26 mouse cellular contexts compared by ENCODE assay signal in the genomic region with DNA sequence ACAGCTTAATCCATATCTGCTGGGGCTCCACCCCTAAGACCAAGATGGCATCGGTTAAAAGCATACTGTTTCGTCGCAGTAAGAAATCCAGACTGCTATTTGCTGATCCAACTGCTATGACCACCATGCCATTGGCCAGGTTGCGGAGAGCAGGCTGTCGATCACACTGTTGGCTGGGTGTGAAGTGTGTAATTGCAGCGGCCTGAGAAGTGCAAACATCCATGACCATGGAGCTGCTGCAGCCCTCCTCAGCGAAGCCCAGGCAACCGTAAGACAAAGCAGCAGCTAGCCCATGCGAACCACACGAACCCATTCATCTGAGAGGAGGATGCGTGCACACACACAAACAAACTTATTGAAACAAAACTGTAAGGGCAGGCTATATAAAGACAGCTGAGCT. TPM values are rescaled to one million over a fixed set of nuclear protein-coding genes. Genes with fewer than 3 reads are reported as not detected.
DNase-seq lines count a peak whose midpoint lies in the region; ATAC-seq lines count a peak whose summit lies in the region.
"Had no signal": no experiment of that assay in that cellular context is flagged by ENCODE, and none has a peak within 500 bp of the region (broad histone marks: within the 10 kb centered on the region; RNA-seq: fewer than 3 reads in every experiment).

No protein-coding gene starts in this region.

- peak; percentile 62; the same call in 1 of the 2 replicates for ATAC-seq in hindbrain, embryonic 13.5 days (ENCODE audit: low FRiP score)
- no peak for ATAC-seq in hindbrain, embryonic 11.5 days (ENCODE audit: low FRiP score)
- ATAC-seq in midbrain, embryonic 15.5 days (replicated peaks) = peak; percentile 40; the same call in 1 of the 2 replicates
- ATAC-seq in midbrain, embryonic 14.5 days (ENCODE audit: low FRiP score, low TSS enrichment) = no peak
- ATAC-seq in hindbrain, embryonic 15.5 days (ENCODE audit: low FRiP score, low read depth) = peak; percentile 54; the same call in 1 of the 2 replicates
- ATAC-seq in neural tube, embryonic 15.5 days (ENCODE audit: low FRiP score) = peak; percentile 36; the same call in 1 of the 2 replicates
- ATAC-seq: CD4-positive, CD25-positive, alpha-beta regulatory T cell, adult 4 months; forebrain, embryonic 14.5 days; inflammation-experienced regulatory T-cells, adult 6 months had no signal

- DNase-seq in hindbrain, embryonic 11.5 days (ENCODE audit: low spot score) = no peak
- no peak for DNase-seq in midbrain, embryonic 14.5 days
- no peak for DNase-seq in retina, postnatal 1 day
- DNase-seq: adrenal gland, postnatal 14 days; cerebellum, adult 18-20 months; embryo, embryonic 11 days; gastrocnemius, postnatal 14 days; heart, postnatal 36 days; kidney, adult 8-10 months; kidney, postnatal 10 days; lung, postnatal 36 days; right cerebral cortex, adult 18-20 months; spleen, adult 18-20 months; thymus, postnatal 14 days had no signal

- H3K27me3 ChIP-seq in hindbrain, embryonic 13.5 days = no peaks in the 10 kb centered on the region
- H3K27me3 ChIP-seq in hindbrain, embryonic 11.5 days (ENCODE audit: control insufficient read depth, insufficient read depth, low read length) = no peaks in the 10 kb centered on the region
- H3K27me3 ChIP-seq in midbrain, embryonic 15.5 days (replicated peaks) = no peaks in the 10 kb centered on the region
- no peaks in the 10 kb centered on the region for H3K27me3 ChIP-seq in midbrain, embryonic 14.5 days (ENCODE audit: control insufficient read depth, insufficient read depth, low read length)
- H3K27me3 ChIP-seq in hindbrain, embryonic 15.5 days = no peaks in the 10 kb centered on the region
- H3K27me3 ChIP-seq in neural tube, embryonic 15.5 days (replicated peaks) = no peaks in the 10 kb centered on the region
- H3K27me3 ChIP-seq: embryonic facial prominence, embryonic 12.5 days; limb, embryonic 13.5 days had no signal

- H3K4me2 ChIP-seq in hindbrain, embryonic 13.5 days = no peak overlapping the region
- no peak overlapping the region for H3K4me2 ChIP-seq in hindbrain, embryonic 11.5 days (replicated peaks; ENCODE audit: low read depth, low read length)
- no peak overlapping the region for H3K4me2 ChIP-seq in midbrain, embryonic 15.5 days
- H3K4me2 ChIP-seq in midbrain, embryonic 14.5 days (ENCODE audit: low read length) = no peak overlapping the region
- H3K4me2 ChIP-seq in hindbrain, embryonic 15.5 days = no peak overlapping the region
- no peak overlapping the region for H3K4me2 ChIP-seq in neural tube, embryonic 15.5 days
- H3K4me2 ChIP-seq: embryonic facial prominence, embryonic 12.5 days; limb, embryonic 13.5 days; liver, embryonic 11.5 days had no signal

- no peak overlapping the region for H3K9ac ChIP-seq in hindbrain, embryonic 13.5 days
- H3K9ac ChIP-seq in hindbrain, embryonic 11.5 days (ENCODE audit: low read depth, low read length) = no peak overlapping the region
- no peak overlapping the region for H3K9ac ChIP-seq in midbrain, embryonic 15.5 days
- no peak overlapping the region for H3K9ac ChIP-seq in midbrain, embryonic 14.5 days (replicated peaks; ENCODE audit: low read length)
- no peak overlapping the region for H3K9ac ChIP-seq in hindbrain, embryonic 15.5 days
- no peak overlapping the region for H3K9ac ChIP-seq in neural tube, embryonic 15.5 days (replicated peaks)
- H3K9ac ChIP-seq: embryonic facial prominence, embryonic 12.5 days; limb, embryonic 13.5 days had no signal

- WGBS in hindbrain, embryonic 13.5 days = 55% methylated on average over 11 of the region's 11 CpGs
- 77% methylated on average over 11 of the region's 11 CpGs for WGBS in hindbrain, embryonic 11.5 days
- 68% methylated on average over 11 of the region's 11 CpGs for WGBS in midbrain, embryonic 15.5 days
- WGBS in midbrain, embryonic 14.5 days = 66% methylated on average over 11 of the region's 11 CpGs
- WGBS in hindbrain, embryonic 15.5 days = 57% methylated on average over 11 of the region's 11 CpGs
- 67% methylated on average over 11 of the region's 11 CpGs for WGBS in neural tube, embryonic 15.5 days

- no peak overlapping the region for H3K4me3 ChIP-seq in hindbrain, embryonic 13.5 days
- no peak overlapping the region for H3K4me3 ChIP-seq in hindbrain, embryonic 11.5 days (ENCODE audit: low read depth, low read length)
- no peak overlapping the region for H3K4me3 ChIP-seq in midbrain, embryonic 15.5 days
- no peak overlapping the region for H3K4me3 ChIP-seq in midbrain, embryonic 14.5 days (replicated peaks; ENCODE audit: low read depth, low read length)
- no peak overlapping the region for H3K4me3 ChIP-seq in hindbrain, embryonic 15.5 days
- H3K4me3 ChIP-seq in neural tube, embryonic 15.5 days (replicated peaks) = no peak overlapping the region
- H3K4me3 ChIP-seq: embryonic facial prominence, embryonic 12.5 days; heart, embryonic 10.5 days; limb, embryonic 13.5 days had no signal

- H3K9me3 ChIP-seq in hindbrain, embryonic 13.5 days = no peaks in the 10 kb centered on the region
- no peaks in the 10 kb centered on the region for H3K9me3 ChIP-seq in hindbrain, embryonic 11.5 days (ENCODE audit: control insufficient read depth, low read length)
- no peaks in the 10 kb centered on the region for H3K9me3 ChIP-seq in midbrain, embryonic 15.5 days
- H3K9me3 ChIP-seq in midbrain, embryonic 14.5 days (ENCODE audit: control insufficient read depth, low read length) = no peaks in the 10 kb centered on the region
- no peaks in the 10 kb centered on the region for H3K9me3 ChIP-seq in hindbrain, embryonic 15.5 days
- no peaks in the 10 kb centered on the region for H3K9me3 ChIP-seq in neural tube, embryonic 15.5 days (replicated peaks)
- H3K9me3 ChIP-seq: embryonic facial prominence, embryonic 12.5 days; heart, embryonic 10.5 days; limb, embryonic 13.5 days had no signal

- H3K27ac ChIP-seq in hindbrain, embryonic 13.5 days = no peak overlapping the region
- no peak overlapping the region for H3K27ac ChIP-seq in hindbrain, embryonic 11.5 days (ENCODE audit: low read depth, low read length)
- H3K27ac ChIP-seq in midbrain, embryonic 15.5 days = no peak overlapping the region
- no peak overlapping the region for H3K27ac ChIP-seq in midbrain, embryonic 14.5 days (replicated peaks; ENCODE audit: low read depth, low read length)
- no peak overlapping the region for H3K27ac ChIP-seq in hindbrain, embryonic 15.5 days (replicated peaks)
- no peak overlapping the region for H3K27ac ChIP-seq in neural tube, embryonic 15.5 days (replicated peaks)
- H3K27ac ChIP-seq: embryonic facial prominence, embryonic 12.5 days; heart, embryonic 10.5 days; limb, embryonic 13.5 days had no signal

- peaks cover 36% of the 10 kb centered on the region for H3K4me1 ChIP-seq in hindbrain, embryonic 13.5 days (replicated peaks)
- no peaks in the 10 kb centered on the region for H3K4me1 ChIP-seq in hindbrain, embryonic 11.5 days (replicated peaks; ENCODE audit: control insufficient read depth, insufficient read depth, low read length)
- H3K4me1 ChIP-seq in midbrain, embryonic 15.5 days = peaks cover 21% of the 10 kb centered on the region
- H3K4me1 ChIP-seq in midbrain, embryonic 14.5 days (ENCODE audit: control insufficient read depth, insufficient read depth, low read length) = peaks cover 19% of the 10 kb centered on the region
- H3K4me1 ChIP-seq in hindbrain, embryonic 15.5 days (replicated peaks) = peaks cover 15% of the 10 kb centered on the region
- H3K4me1 ChIP-seq in neural tube, embryonic 15.5 days = peaks cover 23% of the 10 kb centered on the region

- peaks cover 7% of the 10 kb centered on the region for H3K36me3 ChIP-seq in hindbrain, embryonic 13.5 days
- H3K36me3 ChIP-seq in hindbrain, embryonic 11.5 days (ENCODE audit: control insufficient read depth, insufficient read depth, low read length) = peaks cover 2% of the 10 kb centered on the region; the same call in 1 of the 2 replicates
- H3K36me3 ChIP-seq in midbrain, embryonic 15.5 days (replicated peaks) = no peaks in the 10 kb centered on the region; the same call in 1 of the 2 replicates
- peaks cover 14% of the 10 kb centered on the region; the same call in 1 of the 2 replicates for H3K36me3 ChIP-seq in midbrain, embryonic 14.5 days (ENCODE audit: control insufficient read depth, insufficient read depth, low read length)
- H3K36me3 ChIP-seq in hindbrain, embryonic 15.5 days = peaks cover 9% of the 10 kb centered on the region
- H3K36me3 ChIP-seq in neural tube, embryonic 15.5 days = peaks cover 8% of the 10 kb centered on the region
- H3K36me3 ChIP-seq: embryonic facial prominence, embryonic 12.5 days; heart, embryonic 10.5 days; limb, embryonic 13.5 days had no signal

RNA-seq across cellular contexts. Expression of a gene that starts 18.3 kb away (rescaled TPM):
- 74.9 and 83.6 TPM in 2 replicates for polyA plus RNA-seq in hindbrain, embryonic 13.5 days (2015; fragmentation: Nextera tagmentation; extraction: Ambion mirVana)
- 56.7 and 60.0 TPM in 2 replicates for polyA plus RNA-seq in hindbrain, embryonic 11.5 days (2014; fragmentation: Nextera tagmentation; extraction: Ambion mirVana)
- polyA plus RNA-seq in midbrain, embryonic 15.5 days (2015; fragmentation: Nextera tagmentation; extraction: Ambion mirVana) = 97.6 and 104 TPM in 2 replicates
- 96.1 and 112 TPM in 2 replicates for polyA plus RNA-seq in midbrain, embryonic 14.5 days (2014; fragmentation: Nextera tagmentation; extraction: Ambion mirVana)
- 90.3 and 95.4 TPM in 2 replicates for polyA plus RNA-seq in hindbrain, embryonic 15.5 days (2015; fragmentation: Nextera tagmentation; extraction: Ambion mirVana)
- polyA plus RNA-seq in neural tube, embryonic 15.5 days (2015; fragmentation: Nextera tagmentation; extraction: Ambion mirVana) = 88.0 and 91.1 TPM in 2 replicates

RNA-seq across cellular contexts. Expression of a gene that starts 59.1 kb away (rescaled TPM):
- 1.7 TPM in 2 replicates for polyA plus RNA-seq in hindbrain, embryonic 13.5 days (2015; fragmentation: Nextera tagmentation; extraction: Ambion mirVana)
- polyA plus RNA-seq in hindbrain, embryonic 11.5 days (2014; fragmentation: Nextera tagmentation; extraction: Ambion mirVana) = 0.68 and 1.0 TPM in 2 replicates
- polyA plus RNA-seq in midbrain, embryonic 15.5 days (2015; fragmentation: Nextera tagmentation; extraction: Ambion mirVana) = 8.4 and 10.0 TPM in 2 replicates
- 7.9 and 8.7 TPM in 2 replicates for polyA plus RNA-seq in midbrain, embryonic 14.5 days (2014; fragmentation: Nextera tagmentation; extraction: Ambion mirVana)
- 3.1 and 3.6 TPM in 2 replicates for polyA plus RNA-seq in hindbrain, embryonic 15.5 days (2015; fragmentation: Nextera tagmentation; extraction: Ambion mirVana)
- polyA plus RNA-seq in neural tube, embryonic 15.5 days (2015; fragmentation: Nextera tagmentation; extraction: Ambion mirVana) = 1.5 and 2.3 TPM in 2 replicates
- polyA plus RNA-seq: liver, embryonic 11.5 days; liver, embryonic 16.5 days had no signal

Comparison
In these comparisons a context has a peak if more than half of its experiments do, and no peak if none do; other contexts are left out.
1. ATAC-seq: peak in hindbrain, embryonic 13.5 days (single experiment), midbrain, embryonic 15.5 days (single experiment), hindbrain, embryonic 15.5 days (single experiment) and neural tube, embryonic 15.5 days (single experiment); none in hindbrain, embryonic 11.5 days (single experiment) and midbrain, embryonic 14.5 days (single experiment).